Mouse (Mus musculus) heart, adult 2 months (tissue): Measurements from ENCODE around the gene Phf1. TPM values are rescaled to one million over a fixed set of nuclear protein-coding genes. Genes with fewer than 3 reads are reported as not detected.
A peak's percentile ranks its signal among the peaks of the same experiment; 100 is the strongest.
"Not testable (repeated sequence)": the region's sequence is repeated elsewhere in the genome, so short reads cannot be mapped to it uniquely, and the experiment has no call there.

Experiments used
- DNase-seq, 2 experiments: peaks; one replicate each; pipeline ENCODE4 v3.0.0; 2021
- H3K27ac ChIP-seq: fragments of 200-600 bp; 2 replicates; pipeline ENCODE4 v1.8.1; 2022
- H3K27me3 ChIP-seq: fragments of 200-500 bp; 2 replicates; pipeline ENCODE4 v1.6.1; 2012; ENCODE audit warnings: mild to moderate bottlenecking, low read length, inconsistent platforms, mixed read lengths; ENCODE audit not compliant: control insufficient read depth, insufficient read depth
- H3K36me3 ChIP-seq: fragments of 200-500 bp; 2 replicates; pipeline ENCODE4 v1.6.1; 2012; ENCODE audit warnings: low read length, inconsistent platforms; ENCODE audit not compliant: control insufficient read depth, insufficient read depth
- H3K4me1 ChIP-seq: fragments of 200-500 bp; 2 replicates; pipeline ENCODE4 v1.6.1; 2011; ENCODE audit warnings: low read length; ENCODE audit not compliant: control insufficient read depth, insufficient read depth
- H3K4me3 ChIP-seq: fragments of 200-600 bp; 2 replicates; pipeline ENCODE4 v1.8.1; 2022
- H3K79me2 ChIP-seq: fragments of 200-500 bp; replicated peaks from 2 replicates; pipeline ENCODE4 v1.6.1; 2012; ENCODE audit warnings: mild to moderate bottlenecking, inconsistent platforms, low read length, moderate library complexity, mixed read lengths; ENCODE audit not compliant: control insufficient read depth, insufficient read depth
- H3K9ac ChIP-seq: fragments of 200-500 bp; 2 replicates; pipeline ENCODE4 v1.6.1; 2012; ENCODE audit warnings: low read depth, mild to moderate bottlenecking, control low read depth, inconsistent platforms, low read length, mixed read lengths
- CTCF ChIP-seq: fragments of 200-600 bp; IDR thresholded peaks from 2 replicates; pipeline ENCODE4 v1.8.1; 2022; ENCODE audit warnings: antibody characterized with exemption, mild to moderate bottlenecking, moderate library complexity
- EP300 ChIP-seq: fragments of 200-500 bp; IDR thresholded peaks from 2 replicates; pipeline ENCODE4 v1.6.1; 2011; ENCODE audit warnings: low read depth, low read length, control low read depth; ENCODE audit not compliant: insufficient read depth
- POLR2A ChIP-seq: fragments of 200-500 bp; IDR thresholded peaks from 2 replicates; pipeline ENCODE4 v1.6.1; 2011; ENCODE audit warnings: mild to moderate bottlenecking, low read depth, low read length, control low read depth; ENCODE audit not compliant: insufficient read depth
- WGBS: fragments of 180-500 bp; shearing (Covaris S2); methylation state at CpG from one replicate; pipeline ENCODE4 v1.1.7; 2018; 5-methylcytosine and 5-hydroxymethylcytosine counted together
- intact Hi-C: fragments of 180-260 bp; cut with DNase I; formaldehyde crosslinking; loops from one replicate; pipeline ENCODE4 v1.15.1; 2025
- microRNA-seq, 2 experiments: library from miRNA; unstranded; fragments of <30 nt; microRNA quantifications; one replicate each; pipeline ENCODE4 v1.2.0; 2021
- polyA plus RNA-seq: library from polyadenylated mRNA; depleted of rRNA; stranded (reverse); fragments of >200 nt; gene quantifications from 2 replicates; pipeline ENCODE4 v1.2.3, GENCODE M21; 2012; rRNA removed
- total RNA-seq, 2 experiments: library from RNA; stranded (reverse); gene quantifications; 2 replicates each; pipeline ENCODE4 v1.2.3; 2021

Gene Phf1
- total and polyA plus RNA-seq, 3 experiments = 17.8 to 36.8 (median 18.1) TPM

- intact Hi-C loops = no loop called here
- 0 out of 2 replicates have a peak, but pooled peaks cover 3% of the 10 kb centered on the region for H3K79me2 ChIP-seq
- no peak overlapping the region for H3K9ac ChIP-seq
- H3K36me3 ChIP-seq = no peaks in the 10 kb centered on the region
- peak; percentile 35 for TF ChIP-seq CTCF
- no peak for TF ChIP-seq POLR2A
- H3K27ac ChIP-seq = no peak overlapping the region
- no peak overlapping the region for H3K4me3 ChIP-seq
- H3K4me1 ChIP-seq = peaks cover 3% of the 10 kb centered on the region; the same call in 1 of the 2 replicates
- no peaks in the 10 kb centered on the region for H3K27me3 ChIP-seq
- DNase-seq = no peak
These were observed 42.6 kb downstream of the Phf1 start for GRCm38 (mm10) chr17:26975415-26975814.

- H3K27ac ChIP-seq, DNase-seq, H3K9ac ChIP-seq, H3K36me3 ChIP-seq, intact Hi-C loops, H3K27me3 ChIP-seq, H3K4me3 ChIP-seq, H3K79me2 ChIP-seq, H3K4me1 ChIP-seq: not testable (repeated sequence)
- TF ChIP-seq CTCF = 0 out of 2 replicates have a peak, but pooled peaks have one; percentile 16
- 93% methylated on average over 6 of the region's 6 CpGs for WGBS
These were observed 44.5 kb downstream of the Phf1 start for GRCm38 (mm10) chr17:26977354-26977753.

GRCm38 (mm10) chr17:26979426-26979825 lies 46.6 kb downstream of the Phf1 start:
- Histone ChIP-seq H3K27me3 (no peaks in the 10 kb centered on the region), H3K36me3 (no peaks in the 10 kb centered on the region), H3K79me2 (no peaks in the 10 kb centered on the region), H3K4me1 (0 out of 2 replicates have a peak, but pooled peaks cover 1% of the 10 kb centered on the region), H3K4me3 (no peak overlapping the region), H3K9ac (no peak overlapping the region), H3K27ac (no peak overlapping the region)
- TF ChIP-seq CTCF = no peak
- TF ChIP-seq EP300 = no peak
- no peak for TF ChIP-seq POLR2A
- WGBS = 64% methylated on average over 2 of the region's 2 CpGs
- DNase-seq = no peak
- intact Hi-C loops = no loop called here

GRCm38 (mm10) chr17:26981050-26981449 lies 48.2 kb downstream of the Phf1 start:
- Histone ChIP-seq H3K9ac (no peak overlapping the region), H3K36me3 (no peaks in the 10 kb centered on the region), H3K4me1 (no peaks in the 10 kb centered on the region), H3K27ac (no peak overlapping the region), H3K79me2 (no peaks in the 10 kb centered on the region), H3K4me3 (no peak overlapping the region), H3K27me3 (no peaks in the 10 kb centered on the region)
- DNase-seq = no peak
- no peak for TF ChIP-seq CTCF
- no peak for TF ChIP-seq EP300
- TF ChIP-seq POLR2A = no peak
- intact Hi-C loops = no loop called here
- 40% methylated on average over 2 of the region's 2 CpGs for WGBS

- Histone ChIP-seq H3K4me3 (no peak overlapping the region), H3K27ac (no peak overlapping the region), H3K9ac (no peak overlapping the region), H3K36me3 (no peaks in the 10 kb centered on the region), H3K27me3 (no peaks in the 10 kb centered on the region), H3K79me2 (no peaks in the 10 kb centered on the region), H3K4me1 (no peaks in the 10 kb centered on the region)
- TF ChIP-seq POLR2A = no peak
- no peak for TF ChIP-seq EP300
- TF ChIP-seq CTCF = no peak
- intact Hi-C loops = no loop called here
- no peak for DNase-seq
- 75% methylated on average over 4 of the region's 4 CpGs for whole genome bisulfite sequencing
These were observed 50.5 kb downstream of the Phf1 start for GRCm38 (mm10) chr17:26983382-26983781.

GRCm38 (mm10) chr17:26985503-26986179 lies 52.8 kb downstream of the Phf1 start:
- no peak overlapping the region for H3K4me3 ChIP-seq
- H3K9ac ChIP-seq = no peak overlapping the region
- no peaks in the 10 kb centered on the region for H3K27me3 ChIP-seq
- no peaks in the 10 kb centered on the region for H3K4me1 ChIP-seq
- H3K79me2 ChIP-seq = no peaks in the 10 kb centered on the region
- WGBS = 88% methylated on average over 10 of the region's 10 CpGs
- TF ChIP-seq CTCF = no peak
- no peak for TF ChIP-seq EP300
- TF ChIP-seq POLR2A = no peak
- DNase-seq = no peak
- intact Hi-C loops = no loop called here
- H3K27ac ChIP-seq = no peak overlapping the region
- H3K36me3 ChIP-seq = no peaks in the 10 kb centered on the region

Small RNA genes lying within 50 kb of the gene (microRNA-seq; reads per million reads assigned to microRNA genes)
- gene Gm27775 (0 reads per million in 2 experiments), gene Mir3083 (1.2 to 2.2 reads per million in 2 experiments), gene Mir6968 (1.5 to 3.9 reads per million in 2 experiments)

Other genes starting within 250 kb of the Phf1 start
- gene Crebrf, start 217.4 kb upstream of the Phf1 start, total RNA-seq = 10 to 100 TPM; 63.5 to 72.9 TPM
- 6.1 and 10.7 TPM in 2 replicates for gene Crebrf, start 217.4 kb upstream of the Phf1 start, polyA plus RNA-seq
- 10 to 100 TPM; 28.5 to 28.8 TPM for gene Bnip1, start 152.0 kb upstream of the Phf1 start, total RNA-seq
- 23.7 and 28.8 TPM in 2 replicates for gene Bnip1, start 152.0 kb upstream of the Phf1 start, polyA plus RNA-seq
- 10 to 100 TPM; 87.1 to 96.3 TPM for gene Nkx2-5, start 88.0 kb upstream of the Phf1 start, total RNA-seq
- gene Nkx2-5, start 88.0 kb upstream of the Phf1 start, polyA plus RNA-seq = 72.6 and 104 TPM in 2 replicates
- gene Kifc5b, start 16.0 kb upstream of the Phf1 start, total RNA-seq = under 1 TPM; 0.26 to 0.36 TPM
- 0.62 and 0.79 TPM in 2 replicates for gene Kifc5b, start 16.0 kb upstream of the Phf1 start, polyA plus RNA-seq
- 10 to 100 TPM; 78.6 to 94.2 TPM for gene Cuta, start 6.5 kb downstream of the Phf1 start, total RNA-seq
- gene Cuta, start 6.5 kb downstream of the Phf1 start, polyA plus RNA-seq = 85.1 and 96.6 TPM in 2 replicates
- gene Syngap1, start 8.2 kb downstream of the Phf1 start, total RNA-seq = 1 to 10 TPM; 4.1 to 4.2 TPM
- gene Syngap1, start 8.2 kb downstream of the Phf1 start, polyA plus RNA-seq = 6.7 and 9.0 TPM in 2 replicates
- gene Zbtb9, start 40.1 kb downstream of the Phf1 start, total RNA-seq = 1 to 10 TPM; 1.5 to 3.5 TPM
- gene Zbtb9, start 40.1 kb downstream of the Phf1 start, polyA plus RNA-seq = 2.4 and 2.8 TPM in 2 replicates
- gene Bak1, start 96.0 kb downstream of the Phf1 start, total RNA-seq = 10 to 100 TPM; 15.0 to 16.9 TPM
- 35.0 and 35.9 TPM in 2 replicates for gene Bak1, start 96.0 kb downstream of the Phf1 start, polyA plus RNA-seq
- 1 to 10 TPM; 4.6 to 6.2 TPM for gene Itpr3, start 124.3 kb downstream of the Phf1 start, total RNA-seq
- 3.4 and 6.7 TPM in 2 replicates for gene Itpr3, start 124.3 kb downstream of the Phf1 start, polyA plus RNA-seq
- gene Uqcc2, start 200.9 kb downstream of the Phf1 start, total RNA-seq = 100 to 1,000 TPM; 296 to 343 TPM
- 288 and 395 TPM in 2 replicates for gene Uqcc2, start 200.9 kb downstream of the Phf1 start, polyA plus RNA-seq
- 1 to 10 TPM; 4.1 to 5.6 TPM for gene Ip6k3, start 234.7 kb downstream of the Phf1 start, total RNA-seq
- 8.2 and 10.1 TPM in 2 replicates for gene Ip6k3, start 234.7 kb downstream of the Phf1 start, polyA plus RNA-seq